Mouse (Mus musculus) intestine, postnatal 0 days (tissue): ENCODE data around the gene Ctss. TPM values are rescaled to one million over a fixed set of nuclear protein-coding genes. Genes with fewer than 3 reads are reported as not detected.

Experiments
- ATAC-seq: fragments of 200-750 bp; cut with Nextera tagmentation; 2 replicates; pipeline ENCODE4 v1.8.0; 2017; ENCODE audit warnings: mild to moderate bottlenecking, moderate TSS enrichment, moderate library complexity
- H3K27ac ChIP-seq: fragments of 300-500 bp; sonication (generic); 2 replicates; pipeline ENCODE4 v1.5.1; 2014; ENCODE audit warnings: mild to moderate bottlenecking, low read depth, low read length, moderate library complexity
- H3K27me3 ChIP-seq: fragments of 300-500 bp; sonication (generic); replicated peaks from 2 replicates; pipeline ENCODE4 v1.6.1; 2014; ENCODE audit warnings: low read length, mixed read lengths; ENCODE audit not compliant: control insufficient read depth, insufficient read depth
- H3K36me3 ChIP-seq: fragments of 300-500 bp; sonication (generic); 2 replicates; pipeline ENCODE4 v1.6.1; 2014; ENCODE audit warnings: mild to moderate bottlenecking, moderate library complexity; ENCODE audit not compliant: control insufficient read depth, insufficient read depth
- H3K4me1 ChIP-seq: fragments of 300-500 bp; sonication (generic); replicated peaks from 2 replicates; pipeline ENCODE4 v1.6.1; 2014; ENCODE audit warnings: antibody characterized with exemption, low read length, mixed read lengths; ENCODE audit not compliant: control insufficient read depth, insufficient read depth
- H3K4me2 ChIP-seq: fragments of 300-500 bp; sonication (generic); replicated peaks from 2 replicates; pipeline ENCODE4 v1.6.1; 2014; ENCODE audit warnings: low read depth, mild to moderate bottlenecking, moderate library complexity
- H3K4me3 ChIP-seq: fragments of 300-500 bp; sonication (generic); 2 replicates; pipeline ENCODE4 v1.5.1; 2014; ENCODE audit warnings: low read depth, low read length
- H3K9ac ChIP-seq: fragments of 300-500 bp; sonication (generic); 2 replicates; pipeline ENCODE4 v1.6.1; 2014; ENCODE audit warnings: mild to moderate bottlenecking, low read depth, low read length
- H3K9me3 ChIP-seq: fragments of 300-500 bp; sonication (generic); 2 replicates; pipeline ENCODE4 v1.6.1; 2016; ENCODE audit warnings: mixed run types; ENCODE audit not compliant: control insufficient read depth
- CTCF ChIP-seq: sonication (generic); IDR thresholded peaks from 2 replicates; pipeline ENCODE4 v1.5.1; 2016; ENCODE audit warnings: low read depth, mild to moderate bottlenecking, control low read depth, antibody characterized with exemption, moderate library complexity
- WGBS: fragments of 180-500 bp; shearing (Covaris S2); extraction: QIAGEN DNeasy Blood & Tissue Kit; methylation state at CpG from one replicate; pipeline ENCODE4 v1.1.7; 2014; 5-methylcytosine and 5-hydroxymethylcytosine counted together
- polyA plus RNA-seq: library from polyadenylated mRNA; unstranded; fragments of >200 nt; fragmentation: Nextera tagmentation; extraction: Ambion mirVana; gene quantifications from 2 replicates; pipeline ENCODE4 v1.2.1, GENCODE M21; 2015

Gene Ctss
- polyA plus RNA-seq, 1 experiment from 2014 or later = 202 TPM

DNA sequence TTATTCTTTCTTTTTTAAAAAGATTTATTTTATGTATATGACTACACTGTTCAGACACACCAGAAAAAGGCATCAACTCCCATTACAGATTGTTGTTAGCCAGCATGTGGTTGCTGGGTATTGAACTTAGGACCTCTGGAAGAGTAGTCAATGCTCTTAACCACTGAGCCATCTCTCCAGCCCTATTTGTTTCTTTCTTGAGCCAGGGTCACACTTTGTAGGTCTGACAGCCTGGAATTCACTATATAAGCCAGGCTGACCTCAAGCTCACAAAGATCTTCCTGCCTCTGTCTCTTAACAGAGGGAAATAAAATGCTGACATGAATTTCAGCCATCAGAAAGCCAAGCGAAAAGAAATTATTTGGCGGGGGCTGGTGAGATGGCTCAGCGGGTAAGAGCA, 43.0 kb downstream of the Ctss start:
- Histone ChIP-seq H3K4me3 (no peak overlapping the region), H3K4me2 (no peak overlapping the region), H3K36me3 (no peaks in the 10 kb centered on the region), H3K9me3 (no peaks in the 10 kb centered on the region), H3K9ac (no peak overlapping the region), H3K27ac (no peak overlapping the region), H3K27me3 (no peaks in the 10 kb centered on the region), H3K4me1 (no peaks in the 10 kb centered on the region)
- no peak for TF ChIP-seq CTCF
- ATAC-seq = no peak
- WGBS = 92% methylated on average over 3 of the region's 3 CpGs

DNA sequence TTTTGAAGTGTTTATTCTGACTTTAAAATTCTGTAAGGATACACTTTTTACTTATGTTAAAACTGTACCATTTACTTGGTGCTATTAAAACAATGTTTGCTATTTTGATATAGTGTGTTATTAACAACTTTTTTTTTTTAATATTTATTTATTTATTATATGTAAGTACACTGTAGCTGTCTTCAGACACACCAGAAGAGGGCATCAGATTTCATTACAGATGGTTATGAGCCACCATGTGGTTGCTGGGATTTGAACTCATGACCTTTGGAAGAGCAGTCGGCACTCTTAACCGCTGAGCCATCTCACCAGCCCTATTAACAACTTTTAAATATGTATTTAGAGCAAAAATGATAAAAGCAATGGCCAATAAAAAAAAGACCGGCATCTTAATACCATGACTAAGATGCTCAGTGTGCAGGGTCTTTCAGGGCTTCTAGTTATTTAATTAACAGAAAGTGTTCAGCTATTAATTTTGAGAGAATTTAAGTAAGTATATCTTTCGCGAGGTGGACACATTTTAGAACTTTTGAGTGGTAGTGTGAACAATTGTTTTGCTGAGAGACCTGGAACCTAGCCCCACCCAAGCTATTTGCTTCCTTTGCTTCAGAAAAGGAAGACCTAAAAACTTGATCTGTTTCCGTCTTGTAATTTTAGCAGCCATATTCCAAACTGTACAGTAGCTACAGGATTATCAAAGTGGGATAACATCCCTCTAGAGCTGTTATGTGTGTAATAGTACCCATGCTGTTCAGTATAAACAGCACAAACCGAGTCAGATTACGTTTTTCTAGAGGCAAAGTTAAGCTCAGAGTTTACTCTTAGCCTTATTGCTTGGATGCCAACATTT, 61.4 kb downstream of the Ctss start:
- ATAC-seq = 0 out of 2 replicates have a peak, but pooled peaks have one; percentile 18
- H3K4me3 ChIP-seq = peak overlapping the region; percentile 78
- WGBS = 42% methylated on average over 8 of the region's 8 CpGs
- 0 out of 2 replicates have a peak overlapping the region, but pooled peaks have one; percentile 31 for H3K27ac ChIP-seq
- H3K27me3 ChIP-seq = no peaks in the 10 kb centered on the region
- H3K36me3 ChIP-seq = peaks cover 9% of the 10 kb centered on the region; the same call in 1 of the 2 replicates
- no peak for TF ChIP-seq CTCF
- no peak overlapping the region for H3K9ac ChIP-seq
- H3K4me2 ChIP-seq = peak overlapping the region; percentile 64
- H3K4me1 ChIP-seq = no peaks in the 10 kb centered on the region
- H3K9me3 ChIP-seq = no peaks in the 10 kb centered on the region

DNA sequence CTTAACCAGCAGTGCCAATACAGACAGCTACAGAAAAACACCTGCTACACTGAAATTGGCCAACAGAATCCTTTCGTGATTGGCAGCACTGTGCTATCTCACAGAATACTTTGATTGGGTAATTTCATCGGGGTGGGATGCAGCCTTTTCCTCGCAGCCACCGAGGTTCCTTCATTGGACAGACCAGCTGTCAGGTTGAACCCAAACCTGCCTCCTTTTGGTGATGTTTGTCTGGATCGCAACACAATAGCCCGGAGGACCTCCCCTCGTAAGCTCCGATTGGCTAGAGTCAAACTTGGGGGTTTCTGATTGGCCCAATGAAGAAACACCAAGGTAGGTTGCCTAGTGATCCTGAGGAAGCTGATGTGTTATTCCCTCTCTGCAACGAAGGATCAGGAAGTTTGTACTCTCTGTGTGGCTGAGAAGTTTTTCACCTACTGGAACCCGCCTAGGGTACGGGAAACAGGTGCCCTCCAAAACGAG, 62.1 kb downstream of the Ctss start, which contains the start of gene Golph3l:
Gene Golph3l (plus strand): TSS at position 331 of the 483 bp plus-strand sequence.
- no peaks in the 10 kb centered on the region for H3K9me3 ChIP-seq
- peak; percentile 100 for ATAC-seq
- peak; percentile 34; the same call in 1 of the 2 replicates for TF ChIP-seq CTCF
- peaks cover 12% of the 10 kb centered on the region; the same call in 1 of the 2 replicates for H3K36me3 ChIP-seq
- peak within 1 kb of the TSS; percentile 64 for H3K4me2 ChIP-seq
- peak within 1 kb of the TSS; percentile 78 for H3K4me3 ChIP-seq
- no peaks in the 10 kb centered on the region for H3K4me1 ChIP-seq
- H3K27ac ChIP-seq = peak within 1 kb of the TSS; percentile 54; the same call in 1 of the 2 replicates
- H3K9ac ChIP-seq = peak within 1 kb of the TSS; percentile 50; the same call in 1 of the 2 replicates
- WGBS = under 1% methylated on average over 12 of the region's 12 CpGs
- H3K27me3 ChIP-seq = no peaks in the 10 kb centered on the region

DNA sequence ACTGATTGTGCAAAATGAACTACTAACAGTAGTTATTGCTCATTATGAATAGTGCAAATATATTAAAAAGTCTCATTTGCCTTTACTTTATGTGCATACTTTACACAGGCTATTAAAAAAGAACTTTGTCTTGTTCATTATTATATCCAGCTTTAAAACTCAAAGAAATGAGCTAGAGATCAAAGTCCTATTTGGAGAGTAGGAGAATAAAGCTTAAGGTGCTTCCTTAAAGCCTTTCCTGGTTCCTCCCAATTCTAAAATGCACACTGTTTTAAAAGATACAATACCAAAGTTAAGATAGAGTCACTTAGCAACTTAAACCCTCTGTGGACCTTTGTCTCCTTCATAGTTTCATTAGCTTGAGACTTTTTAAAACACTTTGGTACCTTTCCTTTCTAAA, 72.1 kb downstream of the Ctss start:
- Histone ChIP-seq H3K27me3 (no peaks in the 10 kb centered on the region), H3K27ac (peak overlapping the region; percentile 57; the same call in 1 of the 2 replicates), H3K4me3 (no peak overlapping the region), H3K9me3 (no peaks in the 10 kb centered on the region), H3K4me1 (0 out of 2 replicates have a peak, but pooled peaks cover 3% of the 10 kb centered on the region), H3K36me3 (peaks cover 17% of the 10 kb centered on the region; the same call in 1 of the 2 replicates), H3K9ac (no peak overlapping the region), H3K4me2 (no peak overlapping the region; the same call in 1 of the 2 replicates)
- TF ChIP-seq CTCF = no peak
- ATAC-seq = peak; percentile 55

DNA sequence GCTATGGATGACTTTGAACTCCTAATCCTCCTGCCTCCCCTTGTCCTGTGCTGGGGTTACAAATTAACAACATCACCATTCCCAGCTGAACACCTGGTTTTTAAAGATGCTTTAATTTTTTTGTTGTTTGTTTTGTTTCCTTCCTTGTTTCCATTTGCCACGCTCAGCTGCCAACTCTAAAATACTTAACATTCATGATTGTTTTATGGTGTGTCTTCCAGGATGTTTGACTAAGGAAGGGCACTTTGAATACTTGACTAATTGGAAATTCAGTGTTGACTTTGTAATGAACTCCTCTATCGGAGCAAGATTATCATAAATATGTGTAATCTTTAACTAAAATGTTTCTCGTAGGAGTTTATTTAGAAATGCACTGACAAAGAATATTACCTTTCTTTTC, 74.7 kb downstream of the Ctss start:
- 28% methylated on average over 3 of the region's 3 CpGs for WGBS
- peak overlapping the region; percentile 41; the same call in 1 of the 2 replicates for H3K27ac ChIP-seq
- no peak for TF ChIP-seq CTCF
- peak; percentile 49 for ATAC-seq
- H3K36me3 ChIP-seq = peaks cover 3% of the 10 kb centered on the region
- H3K4me2 ChIP-seq = no peak overlapping the region
- no peaks in the 10 kb centered on the region for H3K27me3 ChIP-seq
- no peak overlapping the region for H3K4me3 ChIP-seq
- 0 out of 2 replicates have a peak, but pooled peaks cover 3% of the 10 kb centered on the region for H3K4me1 ChIP-seq
- no peak overlapping the region for H3K9ac ChIP-seq
- no peaks in the 10 kb centered on the region for H3K9me3 ChIP-seq

Other genes with a start within 250 kb of the Ctss start
- gene Mindy1, start 245.4 kb upstream of the Ctss start, polyA plus RNA-seq = 36.4 and 38.0 TPM in 2 replicates
- 9.2 and 10.1 TPM in 2 replicates for gene Prune1, start 244.7 kb upstream of the Ctss start, polyA plus RNA-seq
- gene Anxa9, start 219.6 kb upstream of the Ctss start, polyA plus RNA-seq = 2.0 and 2.3 TPM in 2 replicates
- gene Cers2, start 212.0 kb upstream of the Ctss start, polyA plus RNA-seq = 109 and 120 TPM in 2 replicates
- gene Setdb1, start 169.6 kb upstream of the Ctss start, polyA plus RNA-seq = 7.5 and 7.7 TPM in 2 replicates
- not detected in 2 replicates for gene 4930558C23Rik, start 123.9 kb upstream of the Ctss start, polyA plus RNA-seq
- gene Arnt, start 92.4 kb upstream of the Ctss start, polyA plus RNA-seq = 11.7 and 13.4 TPM in 2 replicates
- 9.1 and 9.8 TPM in 2 replicates for gene Ctsk, start 27.5 kb upstream of the Ctss start, polyA plus RNA-seq
- not detected in 2 replicates for gene Hormad1, start 32.9 kb downstream of the Ctss start, polyA plus RNA-seq
- gene Golph3l, start 62.1 kb downstream of the Ctss start, polyA plus RNA-seq = 26.9 and 27.6 TPM in 2 replicates
- gene Ensa, start 98.2 kb downstream of the Ctss start, polyA plus RNA-seq = 44.0 and 48.2 TPM in 2 replicates
- gene Mcl1, start 132.0 kb downstream of the Ctss start, polyA plus RNA-seq = 52.4 and 53.3 TPM in 2 replicates
- 3.2 and 3.8 TPM in 2 replicates for gene Adamtsl4, start 161.1 kb downstream of the Ctss start, polyA plus RNA-seq
- gene Ecm1, start 212.8 kb downstream of the Ctss start, polyA plus RNA-seq = 35.8 and 39.1 TPM in 2 replicates
- 14.9 TPM in 2 replicates for gene Tars2, start 233.4 kb downstream of the Ctss start, polyA plus RNA-seq